In the genomic region with DNA sequence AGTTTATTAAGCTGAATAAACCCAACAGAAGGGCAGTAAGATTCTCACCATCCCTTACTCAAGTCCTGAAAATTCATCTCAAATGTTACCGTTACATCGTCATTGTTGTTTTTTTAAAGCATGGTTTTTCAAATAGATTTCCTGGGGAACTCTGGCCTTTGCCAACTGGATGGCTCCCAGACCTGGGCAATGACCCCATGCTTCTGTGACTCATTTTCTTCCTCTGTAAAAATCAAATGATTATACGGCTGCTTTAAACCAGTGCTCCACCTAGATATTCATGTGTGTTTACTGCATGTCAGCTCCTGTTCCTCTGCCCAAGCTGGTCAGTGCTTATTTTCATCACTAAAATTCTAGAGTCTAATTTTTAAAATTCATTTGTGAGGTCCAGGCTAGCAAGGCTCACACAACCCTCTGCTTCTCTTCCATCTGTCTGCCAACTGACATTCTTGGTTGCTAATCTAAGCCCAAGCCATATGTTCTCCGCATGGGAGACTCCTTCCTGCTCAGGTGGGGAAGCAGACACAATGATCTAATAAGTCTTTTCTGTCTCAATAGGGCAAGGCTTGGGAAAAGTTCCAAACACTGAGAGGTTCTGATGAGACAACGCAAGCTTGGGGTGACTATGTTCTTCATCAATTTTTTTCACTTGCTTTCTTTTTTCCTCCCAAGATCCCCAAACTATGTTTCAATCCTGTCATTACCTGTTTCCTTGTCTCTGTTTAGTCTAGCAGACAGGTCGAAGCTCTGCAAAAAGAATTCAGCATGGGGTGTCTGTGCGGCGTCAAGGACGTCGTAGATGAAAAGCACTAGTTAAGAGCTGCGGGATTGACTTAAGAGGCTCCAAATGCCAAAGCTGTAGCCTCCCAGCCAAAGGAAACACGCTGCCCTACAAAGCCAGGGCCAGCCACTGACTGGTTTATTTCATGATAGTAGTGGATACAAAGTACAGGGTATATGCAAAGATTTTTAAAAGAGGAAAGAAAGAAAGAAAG, we compare ENCODE assay signal across 15 mouse cellular contexts.
DNase-seq lines count a peak whose midpoint lies in the region; ATAC-seq lines count a peak whose summit lies in the region.
"Had no signal": no experiment of that assay in that cellular context is flagged by ENCODE, and none has a peak within 500 bp of the region (broad histone marks: within the 10 kb centered on the region; RNA-seq: fewer than 3 reads in every experiment).

No protein-coding gene starts in this region.

- 86% methylated on average over 12 of the region's 12 CpGs for WGBS in forebrain, embryonic 10.5 days

- H3K4me3 ChIP-seq in forebrain, embryonic 10.5 days, result no peak overlapping the region
- H3K4me3 ChIP-seq: embryonic facial prominence, embryonic 12.5 days; lung, embryonic 15.5 days; megakaryocyte, embryonic 14.5 days; neural tube, embryonic 12.5 days had no signal

- H3K27me3 ChIP-seq in forebrain, embryonic 10.5 days (ENCODE audit: poor library complexity, severe bottlenecking), result no peaks in the 10 kb centered on the region
- H3K27me3 ChIP-seq: embryonic facial prominence, embryonic 12.5 days; lung, embryonic 15.5 days; megakaryocyte, embryonic 14.5 days; neural tube, embryonic 12.5 days had no signal

- no peak overlapping the region for H3K27ac ChIP-seq in forebrain, embryonic 10.5 days
- H3K27ac ChIP-seq: embryonic facial prominence, embryonic 12.5 days; lung, embryonic 15.5 days; neural tube, embryonic 12.5 days had no signal

- H3K36me3 ChIP-seq in forebrain, embryonic 10.5 days (replicated peaks), result no peaks in the 10 kb centered on the region
- H3K36me3 ChIP-seq: embryonic facial prominence, embryonic 12.5 days; lung, embryonic 15.5 days; neural tube, embryonic 12.5 days had no signal

- DNase-seq in frontal cortex, postnatal 14 days (ENCODE audit: low spot score in 2 of 2), result no peak
- DNase-seq in layer of hippocampus, adult 9-11 months, result peak; percentile 6
- no peak for DNase-seq in layer of hippocampus, postnatal 14 days (ENCODE audit: low spot score in 2 of 2)
- peak; percentile 71 for DNase-seq in cerebellum, adult 11-12 months
- peak; percentile 59 to 68 for DNase-seq in cerebellum, postnatal 36 days
- DNase-seq in forebrain, embryonic 10.5 days (ENCODE audit: extremely low spot score, low spot score), result no peak
- DNase-seq in urinary bladder, postnatal 4 days (ENCODE audit: low spot score in 2 of 2), result no peak
- DNase-seq: kidney, postnatal 25 days; thymus, adult 2 months had no signal

- ATAC-seq in frontal cortex, adult (ENCODE audit: low TSS enrichment), result peak; percentile 76
- ATAC-seq: intestine, embryonic 16.5 days had no signal

- H3K9me3 ChIP-seq in forebrain, embryonic 10.5 days, result no peaks in the 10 kb centered on the region
- H3K9me3 ChIP-seq: embryonic facial prominence, embryonic 12.5 days; lung, embryonic 15.5 days; megakaryocyte, embryonic 14.5 days; neural tube, embryonic 12.5 days had no signal

- H3K4me1 ChIP-seq in forebrain, embryonic 10.5 days, result no peaks in the 10 kb centered on the region
- H3K4me1 ChIP-seq: embryonic facial prominence, embryonic 12.5 days; lung, embryonic 15.5 days; megakaryocyte, embryonic 14.5 days; neural tube, embryonic 12.5 days had no signal

Comparison
In these comparisons a context has a peak if more than half of its experiments do, and no peak if none do; other contexts are left out.
1. DNase-seq: peak in layer of hippocampus, adult 9-11 months (single experiment), cerebellum, adult 11-12 months (single experiment) and cerebellum, postnatal 36 days (2 of 2); none in frontal cortex, postnatal 14 days (0 of 2), layer of hippocampus, postnatal 14 days (0 of 2), forebrain, embryonic 10.5 days (single experiment) and urinary bladder, postnatal 4 days (0 of 2).